Mouse (Mus musculus) midbrain, embryonic 14.5 days (tissue): ENCODE results near the gene Naa50. TPM values are rescaled to one million over a fixed set of nuclear protein-coding genes. Genes with fewer than 3 reads are reported as not detected.

Source experiments
- ATAC-seq: fragments of 200-750 bp; cut with Nextera tagmentation; 2 replicates; pipeline ENCODE4 v1.8.0; 2017; ENCODE audit warnings: moderate number of reproducible peaks, moderate library complexity; ENCODE audit not compliant: low FRiP score, low TSS enrichment
- DNase-seq: peaks from one replicate; pipeline ENCODE4 v3.0.0-alpha.2; 2015
- H3K27ac ChIP-seq: fragments of 300-500 bp; sonication (generic); replicated peaks from 2 replicates; pipeline ENCODE4 v1.5.1; 2014; ENCODE audit warnings: mild to moderate bottlenecking, low read depth, low read length, moderate library complexity
- H3K27me3 ChIP-seq: fragments of 300-500 bp; sonication (generic); 2 replicates; pipeline ENCODE4 v1.6.1; 2014; ENCODE audit warnings: low read length, control low read depth, mixed read lengths; ENCODE audit not compliant: control insufficient read depth, insufficient read depth
- H3K36me3 ChIP-seq: fragments of 300-500 bp; sonication (generic); 2 replicates; pipeline ENCODE4 v1.6.1; 2014; ENCODE audit warnings: low read length, control low read depth; ENCODE audit not compliant: control insufficient read depth, insufficient read depth
- H3K4me1 ChIP-seq: fragments of 300-500 bp; sonication (generic); 2 replicates; pipeline ENCODE4 v1.6.1; 2014; ENCODE audit warnings: mild to moderate bottlenecking, antibody characterized with exemption, low read length, control low read depth; ENCODE audit not compliant: control insufficient read depth, insufficient read depth
- H3K4me2 ChIP-seq: fragments of 300-500 bp; sonication (generic); 2 replicates; pipeline ENCODE4 v1.6.1; 2014; ENCODE audit warnings: mild to moderate bottlenecking, low read length, moderate library complexity
- H3K4me3 ChIP-seq: fragments of 300-500 bp; sonication (generic); replicated peaks from 2 replicates; pipeline ENCODE4 v1.5.1; 2014; ENCODE audit warnings: low read depth, low read length
- H3K9ac ChIP-seq: fragments of 300-500 bp; sonication (generic); replicated peaks from 2 replicates; pipeline ENCODE4 v1.6.1; 2014; ENCODE audit warnings: mild to moderate bottlenecking, low read length, moderate library complexity
- H3K9me3 ChIP-seq: fragments of 300-500 bp; sonication (generic); 2 replicates; pipeline ENCODE4 v1.6.1; 2016; ENCODE audit warnings: low read length, control low read depth, mixed read lengths; ENCODE audit not compliant: control insufficient read depth
- WGBS: fragments of 180-500 bp; shearing (Covaris S2); extraction: QIAGEN DNeasy Blood & Tissue Kit; methylation state at CpG from one replicate; pipeline ENCODE4 v1.1.7; 2014; 5-methylcytosine and 5-hydroxymethylcytosine counted together
- polyA plus RNA-seq: library from polyadenylated mRNA; unstranded; fragments of >200 nt; fragmentation: Nextera tagmentation; extraction: Ambion mirVana; gene quantifications from 2 replicates; pipeline ENCODE4 v1.2.1, GENCODE M21; 2014

Naa50 gene
- polyA plus RNA-seq, 1 experiment from 2014 or later: 43.7 TPM

- 91% methylated on average over 2 of the region's 2 CpGs for WGBS
- DNase-seq: no peak
- Histone ChIP-seq H3K4me1 (no peaks in the 10 kb centered on the region), H3K4me2 (no peak overlapping the region), H3K36me3 (peaks cover 18% of the 10 kb centered on the region), H3K27me3 (no peaks in the 10 kb centered on the region), H3K4me3 (no peak overlapping the region), H3K9me3 (no peaks in the 10 kb centered on the region), H3K27ac (no peak overlapping the region), H3K9ac (no peak overlapping the region)
- no peak for ATAC-seq
Measured at GRCm38 (mm10) chr16:44163831-44164230, 24.2 kb downstream of the Naa50 start.

GRCm38 (mm10) chr16:44165182-44165581 lies 25.6 kb downstream of the Naa50 start:
- no peaks in the 10 kb centered on the region for H3K9me3 ChIP-seq
- no peaks in the 10 kb centered on the region for H3K4me1 ChIP-seq
- no peak for DNase-seq
- no peak overlapping the region for H3K4me2 ChIP-seq
- ATAC-seq: no peak
- H3K9ac ChIP-seq: no peak overlapping the region
- 71% methylated on average over 3 of the region's 3 CpGs for WGBS
- peaks cover 4% of the 10 kb centered on the region; the same call in 1 of the 2 replicates for H3K36me3 ChIP-seq
- no peak overlapping the region for H3K4me3 ChIP-seq
- H3K27ac ChIP-seq: no peak overlapping the region
- H3K27me3 ChIP-seq: no peaks in the 10 kb centered on the region

GRCm38 (mm10) chr16:44168990-44169389 lies 29.4 kb downstream of the Naa50 start:
- Histone ChIP-seq H3K4me3 (no peak overlapping the region), H3K9ac (no peak overlapping the region), H3K4me1 (peaks cover 2% of the 10 kb centered on the region; the same call in 1 of the 2 replicates), H3K27me3 (no peaks in the 10 kb centered on the region), H3K9me3 (no peaks in the 10 kb centered on the region), H3K36me3 (no peaks in the 10 kb centered on the region), H3K27ac (no peak overlapping the region), H3K4me2 (no peak overlapping the region)
- no peak for ATAC-seq
- 86% methylated on average over 4 of the region's 4 CpGs for WGBS
- DNase-seq: no peak

DNA sequence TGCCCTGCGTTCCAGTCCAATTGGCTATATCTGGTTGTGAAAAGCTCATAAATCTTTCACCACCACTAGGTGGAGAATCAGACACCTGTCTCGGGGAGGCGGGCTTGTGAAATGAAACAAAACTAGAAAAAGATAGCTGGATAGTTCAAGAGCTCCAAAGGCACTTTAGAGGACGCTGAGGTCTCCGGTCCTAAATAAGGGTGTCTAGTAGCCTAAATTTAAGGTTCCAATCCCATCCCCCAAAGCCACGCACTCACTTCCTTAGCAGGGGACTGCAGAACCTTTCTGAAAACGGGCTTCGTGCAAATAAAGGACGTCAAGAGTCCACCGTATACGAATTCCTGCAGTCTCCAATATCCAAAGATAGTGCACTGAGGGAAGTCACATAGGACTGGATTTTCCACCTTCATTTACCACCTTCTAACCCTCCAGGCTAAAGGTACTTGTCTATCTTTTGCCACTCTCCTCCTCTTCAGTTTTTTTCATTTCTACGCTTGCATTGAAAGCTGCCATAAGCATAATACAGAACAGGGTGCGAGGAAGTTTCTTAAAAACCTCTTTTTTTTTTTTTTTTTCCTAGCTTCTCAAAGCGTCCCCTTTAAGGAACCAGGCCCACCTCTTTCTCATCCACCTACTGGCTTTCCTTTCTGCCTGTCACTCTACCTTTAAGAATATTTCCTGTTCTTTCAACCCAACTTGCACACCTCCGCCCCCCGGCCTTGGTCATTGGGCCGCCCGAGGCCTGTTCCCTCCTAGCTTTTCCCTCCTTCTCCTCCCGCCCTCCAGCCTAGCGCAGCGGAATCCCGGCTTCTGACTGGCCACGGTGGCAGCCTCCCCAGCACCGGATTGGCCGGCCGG lies 32.9 kb downstream of the Naa50 start:
- Histone ChIP-seq H3K4me1 (peaks cover 12% of the 10 kb centered on the region), H3K36me3 (no peaks in the 10 kb centered on the region), H3K9ac (peak overlapping the region; percentile 90), H3K27ac (peak overlapping the region; percentile 87), H3K9me3 (no peaks in the 10 kb centered on the region), H3K27me3 (no peaks in the 10 kb centered on the region), H3K4me3 (peak overlapping the region; percentile 96), H3K4me2 (peak overlapping the region; percentile 70)
- WGBS: under 1% methylated on average over 26 of the region's 26 CpGs
- DNase-seq: peak; percentile 98
- ATAC-seq: peak; percentile 100

- H3K9me3 ChIP-seq: no peaks in the 10 kb centered on the region
- peak within 1 kb of the TSS; percentile 87 for H3K27ac ChIP-seq
- peak within 1 kb of the TSS; percentile 70 for H3K4me2 ChIP-seq
- DNase-seq (no peak), ATAC-seq (peak; percentile 79)
- no peaks in the 10 kb centered on the region for H3K36me3 ChIP-seq
- peak within 1 kb of the TSS; percentile 96 for H3K4me3 ChIP-seq
- peaks cover 12% of the 10 kb centered on the region for H3K4me1 ChIP-seq
- peak within 1 kb of the TSS; percentile 90 for H3K9ac ChIP-seq
- WGBS: under 1% methylated on average over 40 of the region's 77 CpGs
- H3K27me3 ChIP-seq: no peaks in the 10 kb centered on the region
Measured at GRCm38 (mm10) chr16:44173155-44173941, 33.7 kb downstream of the Naa50 start, which contains the start of gene Usf3. Gene Usf3, plus strand, starts transcription at chr16:44173246.

GRCm38 (mm10) chr16:44173966-44174530 lies 34.4 kb downstream of the Naa50 start:
- ATAC-seq (no peak), DNase-seq (no peak)
- H3K9me3 ChIP-seq: no peaks in the 10 kb centered on the region
- no peaks in the 10 kb centered on the region for H3K27me3 ChIP-seq
- H3K4me1 ChIP-seq: peaks cover 12% of the 10 kb centered on the region
- peak overlapping the region; percentile 90 for H3K9ac ChIP-seq
- H3K4me2 ChIP-seq: peak overlapping the region; percentile 68
- H3K4me3 ChIP-seq: peak overlapping the region; percentile 96
- H3K27ac ChIP-seq: no peak overlapping the region
- 27% methylated on average over 7 of the region's 7 CpGs for WGBS
- H3K36me3 ChIP-seq: no peaks in the 10 kb centered on the region

GRCm38 (mm10) chr16:44175001-44175400 lies 35.4 kb downstream of the Naa50 start:
- ATAC-seq (no peak), DNase-seq (no peak)
- H3K27ac ChIP-seq: no peak overlapping the region
- no peaks in the 10 kb centered on the region for H3K9me3 ChIP-seq
- H3K4me1 ChIP-seq: peaks cover 12% of the 10 kb centered on the region
- H3K4me3 ChIP-seq: no peak overlapping the region
- H3K36me3 ChIP-seq: no peaks in the 10 kb centered on the region
- H3K9ac ChIP-seq: no peak overlapping the region
- H3K27me3 ChIP-seq: no peaks in the 10 kb centered on the region
- WGBS: 76% methylated on average over 1 of the region's 1 CpGs
- H3K4me2 ChIP-seq: no peak overlapping the region; the same call in 1 of the 2 replicates

GRCm38 (mm10) chr16:44176511-44176910 lies 36.9 kb downstream of the Naa50 start:
- no peak for DNase-seq
- no peaks in the 10 kb centered on the region for H3K36me3 ChIP-seq
- H3K27ac ChIP-seq: no peak overlapping the region
- ATAC-seq: no peak
- no peak overlapping the region for H3K4me2 ChIP-seq
- H3K9me3 ChIP-seq: no peaks in the 10 kb centered on the region
- no peaks in the 10 kb centered on the region for H3K27me3 ChIP-seq
- WGBS: 93% methylated on average over 2 of the region's 2 CpGs
- H3K9ac ChIP-seq: no peak overlapping the region
- H3K4me3 ChIP-seq: no peak overlapping the region
- H3K4me1 ChIP-seq: peaks cover 12% of the 10 kb centered on the region
